Mouse (Mus musculus) spleen, adult 2 months (tissue): ENCODE data around the gene Gm49405. TPM values are rescaled to one million over a fixed set of nuclear protein-coding genes. Genes with fewer than 3 reads are reported as not detected.
"Not testable (repeated sequence)": the region's sequence is repeated elsewhere in the genome, so short reads cannot be mapped to it uniquely, and the experiment has no call there.

Source experiments
- DNase-seq, 2 experiments: peaks; one replicate each; pipeline versions ENCODE4 v3.0.0 to v3.0.0-alpha.2; 2012 to 2021; ENCODE audit warnings: low spot score in 2 of 2, low read depth in 1 of 2
- H3K27ac ChIP-seq: fragments of 200-500 bp; 2 replicates; pipeline ENCODE4 v1.5.1; 2012; ENCODE audit warnings: low read length, inconsistent platforms; ENCODE audit not compliant: insufficient read depth
- H3K27me3 ChIP-seq: fragments of 200-500 bp; 2 replicates; pipeline ENCODE4 v1.6.1; 2012; ENCODE audit warnings: mild to moderate bottlenecking, moderate library complexity, low read length, inconsistent platforms; ENCODE audit not compliant: control insufficient read depth, insufficient read depth
- H3K36me3 ChIP-seq: fragments of 200-500 bp; 2 replicates; pipeline ENCODE4 v1.6.1; 2012; ENCODE audit warnings: mild to moderate bottlenecking, low read length, inconsistent platforms; ENCODE audit not compliant: control insufficient read depth, insufficient read depth
- H3K4me1 ChIP-seq: fragments of 200-500 bp; 2 replicates; pipeline ENCODE4 v1.6.1; 2011; ENCODE audit warnings: inconsistent platforms; ENCODE audit not compliant: control insufficient read depth, insufficient read depth, insufficient read length
- H3K4me3 ChIP-seq: fragments of 200-500 bp; 2 replicates; pipeline ENCODE4 v1.5.1; 2011; ENCODE audit warnings: mild to moderate bottlenecking, inconsistent platforms; ENCODE audit not compliant: insufficient read depth, insufficient read length; ENCODE audit errors: extremely low read depth
- CTCF ChIP-seq: fragments of 200-500 bp; IDR thresholded peaks from 2 replicates; pipeline ENCODE4 v1.5.1; 2011; ENCODE audit warnings: mild to moderate bottlenecking, inconsistent platforms; ENCODE audit not compliant: insufficient read depth, insufficient read length, insufficient replicate concordance; ENCODE audit errors: extremely low read depth
- POLR2A ChIP-seq: fragments of 200-500 bp; IDR thresholded peaks from 2 replicates; pipeline ENCODE4 v1.6.1; 2011; ENCODE audit warnings: low read depth, low read length, inconsistent platforms
- WGBS: fragments of 180-500 bp; shearing (Covaris S2); methylation state at CpG from one replicate; pipeline ENCODE4 v1.1.7; 2018; 5-methylcytosine and 5-hydroxymethylcytosine counted together
- polyA plus RNA-seq: library from polyadenylated mRNA; depleted of rRNA; stranded (reverse); fragments of >200 nt; gene quantifications from 2 replicates; pipeline ENCODE4 v1.2.3, GENCODE M21; 2012

Gene Gm49405
- polyA plus RNA-seq, 1 experiment, result 3.1 TPM

DNA sequence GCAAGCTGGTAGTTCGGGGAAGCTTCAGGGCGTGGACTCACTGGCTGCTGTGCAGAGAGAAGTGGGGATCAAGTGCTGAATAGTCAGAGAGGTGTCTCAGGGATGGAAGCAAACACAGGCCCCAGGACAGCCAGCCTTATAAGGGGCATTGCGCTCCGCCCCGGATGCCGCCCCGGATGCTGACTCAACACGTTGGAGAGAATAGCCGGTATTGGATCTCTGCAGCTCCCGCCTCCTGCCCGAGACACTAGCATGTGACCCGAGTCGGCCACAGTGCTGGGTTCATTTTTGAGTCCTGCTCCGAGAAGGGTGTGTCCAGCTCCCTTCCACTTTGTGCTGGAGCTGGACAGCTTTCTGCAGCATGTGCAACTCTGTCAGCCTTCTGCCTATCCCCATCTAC lies 41.7 kb downstream of the Gm49405 start:
- WGBS, result 79% methylated on average over 14 of the region's 14 CpGs
- H3K36me3 ChIP-seq, result no peaks in the 10 kb centered on the region
- DNase-seq, result peak in 1 of 2 experiments; percentile 15
- H3K4me1 ChIP-seq, result no peaks in the 10 kb centered on the region
- H3K27ac ChIP-seq, result no peak overlapping the region
- TF ChIP-seq CTCF (no peak), POLR2A (no peak)
- no peak overlapping the region for H3K4me3 ChIP-seq
- no peaks in the 10 kb centered on the region for H3K27me3 ChIP-seq

DNA sequence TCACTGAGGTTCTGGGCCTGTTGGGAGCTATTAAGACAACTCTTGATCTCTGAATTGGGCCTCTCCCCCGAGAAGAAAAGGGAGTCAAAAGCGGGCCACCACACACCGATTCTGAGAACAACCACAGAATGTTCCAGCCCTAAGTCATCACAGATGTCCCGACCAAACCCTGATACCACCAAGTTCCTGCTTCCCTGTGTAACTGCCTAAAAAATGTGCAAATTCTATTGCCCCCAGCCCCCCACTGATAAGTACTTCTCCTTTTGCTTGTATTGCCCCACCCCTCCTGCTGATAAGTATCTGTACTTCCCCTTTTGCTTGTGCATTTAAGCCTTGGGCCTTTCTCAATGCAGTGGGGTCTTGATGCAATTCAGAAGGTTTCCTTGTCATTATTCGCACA lies 43.7 kb downstream of the Gm49405 start:
- 59% methylated on average over 5 of the region's 5 CpGs for WGBS
- not testable (repeated sequence) for H3K27ac ChIP-seq, H3K27me3 ChIP-seq, H3K4me3 ChIP-seq, H3K4me1 ChIP-seq, H3K36me3 ChIP-seq, DNase-seq

DNA sequence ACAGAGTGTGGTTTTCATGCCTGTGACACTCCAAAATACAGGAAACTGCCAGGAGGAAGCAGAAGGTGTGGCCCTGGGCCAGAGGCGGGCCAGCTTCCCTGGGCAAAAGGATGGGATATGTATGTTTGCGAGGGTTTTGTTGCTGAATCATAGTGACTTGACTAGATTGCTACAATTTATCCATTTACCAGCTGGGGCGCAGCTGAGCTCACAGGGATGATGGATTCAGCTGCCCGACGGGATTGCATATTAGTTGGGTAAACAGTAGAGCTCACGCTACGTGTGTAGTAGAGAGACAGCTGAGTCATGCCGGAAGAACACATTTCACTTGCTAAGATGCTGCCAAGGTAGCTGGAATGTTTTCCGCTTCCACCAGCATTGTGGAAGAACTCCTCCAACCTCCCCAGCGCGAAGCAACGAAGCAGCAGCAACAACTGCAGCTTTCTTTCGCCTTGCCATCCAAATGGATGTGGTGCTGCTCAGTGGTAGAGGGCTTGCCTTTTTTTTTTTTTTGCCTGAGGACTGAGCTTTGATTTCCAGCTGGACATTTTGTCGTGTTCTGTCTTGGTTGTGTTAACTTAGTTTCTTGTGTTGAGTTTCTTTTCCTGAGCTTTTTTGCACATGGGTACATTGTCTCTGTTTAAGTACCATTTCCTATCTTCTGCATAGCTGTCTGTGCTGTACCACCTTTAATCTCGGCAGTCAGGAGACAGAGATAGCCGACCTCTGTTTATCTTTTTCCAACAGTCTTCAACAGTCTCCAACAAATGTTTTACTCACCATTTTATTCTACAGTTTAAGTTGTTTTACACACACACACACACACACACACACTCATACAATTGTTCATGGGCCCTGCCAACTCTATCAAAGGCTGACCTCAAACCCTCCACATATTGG lies 45.8 kb downstream of the Gm49405 start, which contains the start of gene Gstp2:
Gene Gstp2, minus strand, starts transcription at position 58 of the 900 bp plus-strand sequence.
- peak within 1 kb of the TSS; percentile 46 for H3K27ac ChIP-seq
- 72% methylated on average over 16 of the region's 16 CpGs for WGBS

DNA sequence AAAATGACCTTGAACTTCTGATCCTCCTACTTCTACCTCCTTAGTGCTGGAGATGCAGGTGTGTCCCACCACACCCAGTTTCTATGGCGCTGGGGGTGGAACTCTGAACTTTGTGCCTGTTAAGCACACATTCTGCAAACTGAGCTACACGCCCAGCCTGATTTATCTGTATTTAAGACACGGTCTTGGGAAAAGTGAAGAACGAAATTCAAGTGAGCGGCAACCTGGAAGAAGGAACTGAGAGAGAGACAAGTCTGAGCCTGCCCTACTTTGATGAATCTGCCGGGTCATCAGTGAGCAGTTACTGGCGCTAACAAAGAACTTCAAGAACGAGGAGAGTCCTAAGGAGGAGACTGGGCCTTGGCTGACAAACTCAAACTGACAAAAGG lies 46.4 kb downstream of the Gm49405 start:
- 72% methylated on average over 8 of the region's 8 CpGs for WGBS
- H3K4me1 ChIP-seq, result no peaks in the 10 kb centered on the region
- no peak overlapping the region for H3K4me3 ChIP-seq
- no peak for DNase-seq
- H3K27me3 ChIP-seq, result no peaks in the 10 kb centered on the region
- H3K27ac ChIP-seq, result no peak overlapping the region
- TF ChIP-seq POLR2A (no peak), CTCF (no peak)
- H3K36me3 ChIP-seq, result no peaks in the 10 kb centered on the region

More for the DNA sequence above, 45.8 kb downstream of the Gm49405 start, which contains the start of gene Gstp2:
- Histone ChIP-seq H3K27me3 (no peaks in the 10 kb centered on the region), H3K4me1 (no peaks in the 10 kb centered on the region), H3K4me3 (no peak within 1 kb of the TSS), H3K36me3 (no peaks in the 10 kb centered on the region)
- DNase-seq, result no peak
- TF ChIP-seq POLR2A (no peak), CTCF (no peak)

DNA sequence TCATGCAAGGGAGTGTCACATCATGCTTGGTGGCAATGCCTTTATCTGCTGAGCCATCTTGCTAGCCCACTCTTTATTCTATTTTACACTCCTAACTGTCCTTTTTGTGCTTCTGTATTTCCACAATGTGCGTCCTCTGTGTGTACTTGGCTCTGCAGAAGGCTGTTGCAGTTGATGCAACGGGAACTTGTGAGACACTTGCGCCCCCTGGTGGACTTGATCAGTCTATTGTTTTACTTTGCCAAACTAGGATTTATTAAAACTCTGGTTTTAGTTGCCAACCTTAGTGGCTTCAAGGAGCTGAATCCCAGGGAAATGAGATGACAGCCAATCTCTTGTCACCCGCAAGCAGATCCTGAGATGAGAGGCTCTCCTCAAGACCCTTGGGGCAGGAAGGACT lies 47.4 kb downstream of the Gm49405 start:
- TF ChIP-seq POLR2A, result no peak
- TF ChIP-seq CTCF, result peak; percentile 75; the same call in 1 of the 2 replicates
- Histone ChIP-seq H3K4me1 (no peaks in the 10 kb centered on the region), H3K27ac (no peak overlapping the region), H3K4me3 (no peak overlapping the region), H3K36me3 (no peaks in the 10 kb centered on the region), H3K27me3 (no peaks in the 10 kb centered on the region)
- DNase-seq, result peak; percentile 67 to 79
- WGBS, result 11% methylated on average over 4 of the region's 4 CpGs

DNA sequence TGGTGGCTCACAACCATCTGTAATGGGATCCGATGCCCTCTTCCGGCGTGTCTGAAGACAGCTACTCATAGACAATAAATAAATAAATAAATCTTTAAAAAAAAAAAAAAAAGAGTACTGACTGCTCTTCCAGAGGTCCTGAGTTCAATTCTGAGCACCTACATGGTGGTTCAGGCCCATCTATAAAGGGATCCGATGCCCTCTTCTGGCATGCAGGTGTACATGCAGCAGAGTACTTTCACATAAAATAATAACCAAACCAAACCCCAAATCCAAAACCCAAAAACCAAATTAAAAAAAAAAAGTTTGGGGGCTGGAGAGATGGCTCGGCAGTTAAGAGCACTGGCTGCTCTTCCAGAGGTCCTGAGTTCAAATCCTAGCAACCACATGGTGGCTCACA lies 48.6 kb downstream of the Gm49405 start:
- not testable (repeated sequence) for H3K27me3 ChIP-seq, H3K4me3 ChIP-seq, DNase-seq, H3K4me1 ChIP-seq, H3K36me3 ChIP-seq, H3K27ac ChIP-seq
- 78% methylated on average over 5 of the region's 5 CpGs for WGBS

DNA sequence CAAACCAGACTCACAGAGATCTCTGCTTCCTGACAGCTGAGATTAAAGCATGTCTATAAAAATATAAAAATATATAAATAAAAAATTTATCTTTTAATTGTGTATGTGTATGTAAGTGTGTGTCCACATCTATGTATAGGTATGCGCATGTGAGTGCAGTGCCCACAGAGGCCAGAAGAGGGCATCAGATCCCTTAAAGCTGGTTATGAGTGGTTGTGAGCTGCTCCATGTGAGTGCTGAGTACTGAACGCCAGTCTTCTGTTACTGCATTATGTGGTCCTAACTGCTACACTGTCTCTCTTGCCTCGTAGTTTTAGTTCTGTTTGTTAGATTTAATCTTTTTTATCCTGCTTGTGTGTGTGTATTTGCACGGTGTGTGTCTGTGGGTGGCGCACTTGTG lies 50.6 kb downstream of the Gm49405 start:
- H3K27me3 ChIP-seq, result no peaks in the 10 kb centered on the region
- H3K36me3 ChIP-seq, result no peaks in the 10 kb centered on the region
- H3K4me3 ChIP-seq, result no peak overlapping the region
- H3K4me1 ChIP-seq, result no peaks in the 10 kb centered on the region
- no peak overlapping the region for H3K27ac ChIP-seq
- no peak for DNase-seq
- WGBS, result 99% methylated on average over 5 of the region's 5 CpGs
- TF ChIP-seq POLR2A, result no peak
- TF ChIP-seq CTCF, result no peak
